Comparison of ENCODE assay signal across 31 mouse cellular contexts in the genomic region with DNA sequence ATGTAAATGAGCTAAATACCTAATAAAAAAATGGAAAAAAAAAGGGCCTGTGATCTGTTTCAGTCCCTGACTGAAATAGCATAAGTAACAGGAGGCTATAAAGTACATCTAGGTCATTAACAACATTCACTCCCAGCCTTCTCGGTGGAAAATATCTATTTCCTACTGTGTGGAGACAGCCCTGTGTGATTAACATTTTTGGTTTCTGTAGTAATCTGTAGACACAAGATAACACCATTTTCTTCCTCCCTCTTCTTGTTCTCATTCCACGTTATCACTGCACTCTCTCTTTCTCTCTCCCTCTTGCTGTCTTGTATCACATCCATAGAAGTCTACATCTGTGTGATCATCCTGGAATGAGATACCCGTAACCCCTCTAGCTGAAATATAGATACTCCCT.
"Had no signal": no experiment of that assay in that cellular context is flagged by ENCODE, and none has a peak within 500 bp of the region (broad histone marks: within the 10 kb centered on the region; RNA-seq: fewer than 3 reads in every experiment).

No protein-coding gene starts in this region.

- H3K27me3 ChIP-seq: heart, embryonic 12.5 days; heart, embryonic 13.5 days; heart, embryonic 15.5 days; hindbrain, embryonic 12.5 days; hindbrain, embryonic 13.5 days; hindbrain, embryonic 15.5 days; intestine, embryonic 15.5 days; kidney, embryonic 15.5 days had no signal

- H3K9ac ChIP-seq: heart, embryonic 12.5 days; heart, embryonic 13.5 days; heart, embryonic 15.5 days; hindbrain, embryonic 12.5 days; hindbrain, embryonic 13.5 days; hindbrain, embryonic 14.5 days; hindbrain, embryonic 15.5 days; intestine, embryonic 15.5 days; kidney, embryonic 15.5 days had no signal

- H3K4me3 ChIP-seq: heart, embryonic 10.5 days; heart, embryonic 12.5 days; heart, embryonic 13.5 days; heart, embryonic 15.5 days; hindbrain, embryonic 10.5 days; hindbrain, embryonic 12.5 days; hindbrain, embryonic 13.5 days; hindbrain, embryonic 15.5 days; intestine, embryonic 15.5 days; kidney, embryonic 15.5 days; layer of hippocampus, adult 2 months; left cerebral cortex, adult 2 months had no signal

- DNase-seq: heart, postnatal 10 days; heart, postnatal 14 days; heart, postnatal 36 days; heart, postnatal 4 days; kidney, adult 11 months; kidney, adult 18-20 months; kidney, adult 2 months; kidney, adult 8-10 months; kidney, adult 9 months; kidney, postnatal 10 days; kidney, postnatal 14 days; kidney, postnatal 25 days; kidney, postnatal 36 days; kidney, postnatal 4 days; layer of hippocampus, adult 9-11 months; layer of hippocampus, postnatal 36 days had no signal

- H3K4me1 ChIP-seq: heart, embryonic 10.5 days; heart, embryonic 12.5 days; heart, embryonic 13.5 days; heart, embryonic 15.5 days; hindbrain, embryonic 10.5 days; hindbrain, embryonic 12.5 days; hindbrain, embryonic 13.5 days; hindbrain, embryonic 15.5 days; intestine, embryonic 15.5 days; kidney, embryonic 15.5 days had no signal

- H3K36me3 ChIP-seq: heart, embryonic 10.5 days; heart, embryonic 12.5 days; heart, embryonic 13.5 days; heart, embryonic 15.5 days; hindbrain, embryonic 10.5 days; hindbrain, embryonic 12.5 days; hindbrain, embryonic 13.5 days; hindbrain, embryonic 15.5 days; intestine, embryonic 15.5 days; kidney, embryonic 15.5 days had no signal

- H3K27ac ChIP-seq: heart, embryonic 10.5 days; heart, embryonic 13.5 days; heart, embryonic 15.5 days; hindbrain, embryonic 10.5 days; hindbrain, embryonic 12.5 days; hindbrain, embryonic 13.5 days; hindbrain, embryonic 14.5 days; hindbrain, embryonic 15.5 days; hindbrain, postnatal 0 days; intestine, embryonic 15.5 days; kidney, embryonic 15.5 days; kidney, postnatal 0 days; layer of hippocampus, adult 2 months; left cerebral cortex, adult 2 months had no signal

- H3K9me3 ChIP-seq: heart, embryonic 10.5 days; heart, embryonic 12.5 days; heart, embryonic 13.5 days; heart, embryonic 15.5 days; hindbrain, embryonic 10.5 days; hindbrain, embryonic 12.5 days; hindbrain, embryonic 13.5 days; hindbrain, embryonic 15.5 days; intestine, embryonic 15.5 days; kidney, embryonic 15.5 days had no signal
